Mouse (Mus musculus) heart, embryonic 13.5 days (tissue): ENCODE data around the gene Col6a2. TPM values are rescaled to one million over a fixed set of nuclear protein-coding genes. Genes with fewer than 3 reads are reported as not detected.

Source experiments
- ATAC-seq: fragments of 200-750 bp; cut with Nextera tagmentation; 2 replicates; pipeline ENCODE4 v1.8.0; 2017; ENCODE audit warnings: moderate TSS enrichment; ENCODE audit not compliant: insufficient number of reproducible peaks, low FRiP score, low TSS enrichment; ENCODE audit errors: extremely low read depth
- H3K27ac ChIP-seq: fragments of 300-500 bp; sonication (generic); replicated peaks from 2 replicates; pipeline ENCODE4 v1.5.1; 2015; ENCODE audit warnings: moderate library complexity, mild to moderate bottlenecking, inconsistent platforms
- H3K27me3 ChIP-seq: fragments of 300-500 bp; sonication (generic); replicated peaks from 2 replicates; pipeline ENCODE4 v1.6.1; 2015; ENCODE audit warnings: mild to moderate bottlenecking, inconsistent platforms
- H3K36me3 ChIP-seq: fragments of 300-500 bp; sonication (generic); 2 replicates; pipeline ENCODE4 v1.6.1; 2015; ENCODE audit warnings: mild to moderate bottlenecking, inconsistent platforms
- H3K4me1 ChIP-seq: fragments of 300-500 bp; sonication (generic); 2 replicates; pipeline ENCODE4 v1.6.1; 2015; ENCODE audit warnings: inconsistent platforms
- H3K4me2 ChIP-seq: fragments of 300-500 bp; sonication (generic); 2 replicates; pipeline ENCODE4 v1.6.1; 2015; ENCODE audit warnings: inconsistent platforms, mild to moderate bottlenecking, moderate library complexity
- H3K4me3 ChIP-seq: fragments of 300-500 bp; sonication (generic); 2 replicates; pipeline ENCODE4 v1.5.1; 2015; ENCODE audit warnings: moderate library complexity, mild to moderate bottlenecking, inconsistent platforms
- H3K9ac ChIP-seq: fragments of 300-500 bp; sonication (generic); 2 replicates; pipeline ENCODE4 v1.6.1; 2015; ENCODE audit warnings: inconsistent platforms, mild to moderate bottlenecking, moderate library complexity
- H3K9me3 ChIP-seq: fragments of 300-500 bp; sonication (generic); 2 replicates; pipeline ENCODE4 v1.6.1; 2016; ENCODE audit warnings: inconsistent platforms
- WGBS: fragments of 180-500 bp; shearing (Covaris S2); methylation state at CpG from one replicate; pipeline ENCODE4 v1.1.7; 2015; ENCODE audit warnings: mixed read lengths; 5-methylcytosine and 5-hydroxymethylcytosine counted together
- polyA plus RNA-seq: library from polyadenylated mRNA; unstranded; fragments of >200 nt; fragmentation: Nextera tagmentation; extraction: Ambion mirVana; gene quantifications from 2 replicates; pipeline ENCODE4 v1.2.1, GENCODE M21; 2015

Gene Col6a2
- polyA plus RNA-seq, 1 experiment from 2014 or later, result 51.6 TPM

DNA sequence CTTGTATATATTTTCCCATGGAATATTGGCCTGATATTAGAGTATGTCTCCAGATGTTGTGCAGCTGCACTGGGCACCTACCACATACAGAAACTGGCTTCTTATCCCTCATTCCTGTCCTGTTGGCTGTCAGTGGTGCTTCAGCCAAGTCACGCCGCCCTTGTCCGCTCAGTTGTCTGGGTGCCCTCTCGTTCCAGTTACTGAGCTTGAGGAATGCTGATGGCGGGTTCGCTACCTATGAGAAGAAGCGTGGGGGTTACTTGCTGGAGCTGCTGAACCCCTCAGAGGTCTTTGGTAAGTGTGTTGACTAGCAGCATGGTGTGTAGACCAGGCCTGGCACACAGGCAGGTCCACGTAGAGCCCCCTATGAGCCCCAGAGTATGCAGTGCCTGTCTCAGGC is 76.9 kb downstream of the Col6a2 start:
- Histone ChIP-seq H3K9me3 (no peaks in the 10 kb centered on the region), H3K27me3 (no peaks in the 10 kb centered on the region), H3K4me2 (no peak overlapping the region), H3K36me3 (peaks cover 100% of the 10 kb centered on the region), H3K9ac (no peak overlapping the region), H3K4me3 (no peak overlapping the region), H3K4me1 (no peaks in the 10 kb centered on the region), H3K27ac (no peak overlapping the region)
- no peak for ATAC-seq
- WGBS, result 88% methylated on average over 8 of the region's 8 CpGs

Other genes with a start within 250 kb of the Col6a2 start
- gene AC141477.1, start 183.2 kb downstream of the Col6a2 start, polyA plus RNA-seq, result 1.8 TPM in 1 of 2 replicates, not detected in the other
- 9.6 and 9.7 TPM in 2 replicates for gene Pcnt, start 180.8 kb downstream of the Col6a2 start, polyA plus RNA-seq
- not detected in 2 replicates for gene 2610028H24Rik, start 174.5 kb downstream of the Col6a2 start, polyA plus RNA-seq
- gene Mcm3ap, start 154.7 kb downstream of the Col6a2 start, polyA plus RNA-seq, result 32.1 and 32.8 TPM in 2 replicates
- 4.8 and 5.2 TPM in 2 replicates for gene Ybey, start 154.5 kb downstream of the Col6a2 start, polyA plus RNA-seq
- 9.5 and 10.7 TPM in 2 replicates for gene Lss, start 92.0 kb downstream of the Col6a2 start, polyA plus RNA-seq
- not detected in 2 replicates for gene Spatc1l, start 61.4 kb downstream of the Col6a2 start, polyA plus RNA-seq
- 3.0 and 3.6 TPM in 2 replicates for gene Ftcd, start 48.0 kb downstream of the Col6a2 start, polyA plus RNA-seq
- 49.6 and 55.5 TPM in 2 replicates for gene Col6a1, start 102.5 kb upstream of the Col6a2 start, polyA plus RNA-seq